Mouse (Mus musculus): Measurements from ENCODE around the gene Ptpra. TPM values are rescaled to one million over a fixed set of nuclear protein-coding genes. Genes with fewer than 3 reads are reported as not detected.

Ptpra gene
- total RNA-seq (2021) = 100 to 1,000 TPM; 214 to 229 TPM
- long read RNA-seq, experiment 1, full-length matches to known transcripts = 120 of 296 reads
- long read RNA-seq, experiment 1, partial matches to known transcripts = 21 of 296 reads
- long read RNA-seq, experiment 1, other reads (novel, unspliced or antisense) = 155 of 296 reads
- long read RNA-seq, experiment 2, full-length matches to known transcripts = 70 of 195 reads
- long read RNA-seq, experiment 2, partial matches to known transcripts = 19 of 195 reads
- long read RNA-seq, experiment 2, other reads (novel, unspliced or antisense) = 106 of 195 reads

DNA sequence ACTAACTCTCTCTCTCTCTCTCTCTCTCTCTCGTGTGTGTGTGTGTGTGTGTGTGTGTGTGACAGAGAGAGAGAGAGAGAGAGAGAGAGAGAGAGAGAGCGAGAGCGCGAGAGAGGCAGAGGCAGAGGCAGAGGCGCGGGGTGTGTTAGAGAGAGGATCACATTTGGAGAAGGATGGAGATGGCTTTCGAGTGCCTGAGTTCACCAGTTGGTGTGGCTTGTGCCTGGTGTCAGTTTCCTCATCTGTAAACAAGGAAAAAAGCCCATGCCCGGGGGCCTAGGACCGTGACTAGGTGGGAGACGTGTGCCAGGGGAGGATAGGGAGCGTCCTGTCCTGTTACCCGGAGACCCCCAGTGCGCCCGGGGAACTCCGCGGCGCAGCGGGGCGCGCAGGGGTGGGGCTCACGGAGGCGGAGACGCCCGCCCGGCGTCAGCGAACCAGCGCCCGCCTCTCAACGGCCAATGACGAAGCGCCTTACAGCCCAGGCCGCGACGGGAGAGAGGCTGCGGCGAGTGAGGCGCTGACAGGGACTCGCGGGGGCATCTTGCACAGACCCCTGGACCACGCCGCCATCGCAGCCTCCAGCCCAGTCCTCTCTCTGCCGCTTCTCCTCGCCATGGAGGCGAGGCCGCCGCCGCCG is at the start of gene Ptpra:
Gene Ptpra (plus strand): TSS at position 485 of the 640 bp plus-strand sequence.
- DNase-seq (ENCODE audit: low spot score in 2 of 2) = peak; percentile 90 to 93

DNA sequence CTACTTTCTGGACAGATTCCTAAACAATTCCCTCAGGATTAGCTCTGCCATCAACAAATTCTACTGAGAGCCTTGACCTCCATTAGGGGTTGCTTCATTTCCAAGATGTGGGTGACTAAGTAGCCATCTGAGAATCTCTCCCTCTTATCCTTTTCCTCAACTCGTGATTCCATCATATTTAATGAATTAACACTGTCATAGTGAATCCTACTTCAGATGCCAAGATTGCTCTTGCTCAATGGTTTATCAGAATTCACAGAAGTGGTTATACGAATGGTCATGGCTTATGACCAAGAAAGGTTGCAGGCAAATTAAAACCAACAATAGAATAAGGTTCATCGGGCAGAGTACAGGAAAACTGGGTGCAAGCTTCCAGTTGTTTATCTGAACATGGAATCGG is 48.2 kb upstream of the Ptpra start:
- DNase-seq (ENCODE audit: low spot score in 2 of 2) = no peak

GRCm38 (mm10) chr2:130404939-130405338 is 45.1 kb upstream of the Ptpra start, which contains the start of the genes Gm28372 and 1700020A23Rik:
Gene Gm28372 (plus strand): TSS chr2:130405239.
Gene 1700020A23Rik (plus strand): TSS chr2:130405259.
- no peak for DNase-seq (ENCODE audit: low spot score in 2 of 2)

DNA sequence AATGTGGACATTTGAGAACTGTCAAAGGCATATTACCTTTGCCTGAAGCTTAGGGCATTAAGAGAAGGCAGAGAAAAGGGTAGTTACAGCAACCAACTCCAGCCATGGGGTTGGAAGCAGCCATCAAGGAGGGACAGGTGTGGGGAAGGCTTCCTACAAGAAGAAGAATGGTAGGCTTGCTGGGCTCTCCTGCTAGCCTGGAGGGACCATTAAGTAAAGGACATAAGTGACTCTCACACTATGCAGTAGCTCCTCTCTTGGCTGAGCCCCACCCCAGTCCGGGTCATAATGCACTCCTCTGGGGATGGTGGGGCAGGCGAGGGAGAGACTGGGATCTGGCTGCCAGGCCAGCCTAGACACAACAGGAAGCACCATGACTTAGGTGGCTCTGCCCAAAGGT is 43.9 kb upstream of the Ptpra start, which contains the start of gene Tmem239:
Gene Tmem239 (plus strand): TSS at position 301 of the 400 bp plus-strand sequence.
- no peak for DNase-seq (ENCODE audit: low spot score in 2 of 2)

- DNase-seq (ENCODE audit: low spot score in 2 of 2) = no peak
Measured at GRCm38 (mm10) chr2:130408194-130408593, 41.9 kb upstream of the Ptpra start.

GRCm38 (mm10) chr2:130411558-130412495 is 38.3 kb upstream of the Ptpra start:
- DNase-seq (ENCODE audit: low spot score in 2 of 2) = peak; percentile 81 to 86

DNA sequence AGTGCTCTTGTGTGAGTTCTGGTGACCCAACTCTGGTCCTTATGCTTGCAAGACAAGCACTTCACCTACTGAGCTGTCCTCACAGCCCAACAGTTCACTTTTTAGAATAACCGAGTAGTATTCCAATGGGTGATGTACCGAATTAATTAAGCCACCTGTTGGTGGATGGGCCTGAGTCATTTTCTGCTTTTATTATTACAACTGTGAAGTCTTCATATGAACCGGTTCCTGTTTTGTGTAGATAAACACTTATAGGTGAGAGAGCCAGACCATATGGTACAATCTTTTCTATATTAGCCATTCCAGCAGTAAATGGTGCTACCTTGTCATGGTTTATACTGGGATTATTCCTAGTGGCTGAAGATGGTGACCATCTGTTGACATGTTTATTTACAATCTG is 37.3 kb upstream of the Ptpra start:
- no peak for DNase-seq (ENCODE audit: low spot score in 2 of 2)

DNA sequence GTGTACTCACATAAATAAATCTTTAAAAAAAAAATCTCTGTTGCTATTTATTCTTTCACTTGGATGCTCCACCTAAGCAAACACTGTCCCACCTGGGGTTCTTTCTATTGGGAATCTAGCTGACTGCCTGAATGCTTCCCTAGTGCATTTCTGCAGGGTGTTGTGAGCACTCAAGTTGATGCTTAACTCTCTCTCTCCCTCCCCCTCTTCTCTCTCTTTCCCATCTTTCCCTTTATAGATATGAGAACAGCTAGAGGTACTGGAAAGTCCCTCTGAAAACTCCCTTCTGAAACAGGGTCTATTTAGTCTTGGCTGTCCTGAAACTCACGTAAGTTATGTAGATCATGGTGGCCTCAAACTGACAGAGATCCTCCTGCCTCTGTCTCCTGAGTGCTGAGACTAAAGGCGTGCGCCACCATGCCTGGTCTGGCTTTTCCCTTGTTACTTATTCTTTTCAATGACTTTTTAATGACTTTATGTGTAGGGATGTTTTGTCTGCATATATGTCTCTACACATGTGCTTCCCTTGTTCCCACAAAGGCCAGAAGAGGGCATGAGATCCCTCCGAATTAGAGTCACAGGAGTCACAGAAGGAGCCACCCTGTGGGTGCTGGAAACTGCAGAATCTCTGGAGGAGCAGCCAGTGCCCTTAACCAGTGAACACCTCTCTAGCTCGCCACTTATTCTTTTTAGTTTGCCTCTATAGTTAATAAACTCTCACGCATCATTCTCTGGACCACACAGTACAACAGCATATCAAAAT is 35.8 kb upstream of the Ptpra start:
- no peak for DNase-seq (ENCODE audit: low spot score in 2 of 2)

GRCm38 (mm10) chr2:130421781-130422620 is 28.1 kb upstream of the Ptpra start:
- no peak for DNase-seq (ENCODE audit: low spot score in 2 of 2)

GRCm38 (mm10) chr2:130423397-130424125 is 26.5 kb upstream of the Ptpra start:
- peak; percentile 73 to 81 for DNase-seq (ENCODE audit: low spot score in 2 of 2)

DNA sequence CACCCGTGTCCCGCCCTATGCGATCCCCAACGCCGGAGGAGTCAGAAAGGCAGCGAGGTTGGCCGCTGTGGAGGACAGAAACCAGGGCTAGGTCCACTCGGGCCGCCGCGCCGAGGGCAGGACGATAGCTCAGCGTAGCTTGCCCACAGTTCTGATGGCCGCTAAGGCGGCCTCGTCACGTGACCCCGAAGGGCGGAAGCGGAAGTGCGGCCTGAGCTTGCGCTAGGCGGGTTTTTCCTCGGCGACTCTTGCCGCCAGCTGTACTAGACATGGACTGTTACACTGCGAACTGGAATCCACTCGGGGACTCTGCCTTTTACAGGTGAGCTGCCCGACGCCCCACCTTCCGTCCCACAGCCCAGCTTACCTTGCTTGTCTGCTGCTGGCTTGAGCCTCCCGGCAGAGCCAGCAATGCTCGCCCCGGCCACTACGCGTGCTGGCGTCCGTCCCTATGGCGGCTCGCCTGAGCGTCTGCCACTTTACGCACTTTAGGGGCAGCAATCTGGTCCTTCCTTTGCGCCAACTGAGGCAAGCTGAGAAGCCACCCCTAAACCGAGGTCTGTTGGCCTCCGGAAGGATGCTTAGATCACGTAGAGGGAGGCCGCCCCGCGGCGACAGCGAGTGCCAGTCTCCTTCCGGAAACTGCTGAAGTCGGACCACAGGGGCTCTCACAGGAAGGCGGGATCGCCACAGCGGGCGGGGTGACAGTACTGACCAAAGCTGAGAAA is 25.8 kb upstream of the Ptpra start, which contains the start of the genes Vps16 and Pced1a:
Gene Vps16 (plus strand): TSS at position 214 of the 728 bp plus-strand sequence.
Gene Pced1a (minus strand): TSS at position 576 of the 728 bp plus-strand sequence.
- peak; percentile 90 to 95 for DNase-seq (ENCODE audit: low spot score in 2 of 2)

DNA sequence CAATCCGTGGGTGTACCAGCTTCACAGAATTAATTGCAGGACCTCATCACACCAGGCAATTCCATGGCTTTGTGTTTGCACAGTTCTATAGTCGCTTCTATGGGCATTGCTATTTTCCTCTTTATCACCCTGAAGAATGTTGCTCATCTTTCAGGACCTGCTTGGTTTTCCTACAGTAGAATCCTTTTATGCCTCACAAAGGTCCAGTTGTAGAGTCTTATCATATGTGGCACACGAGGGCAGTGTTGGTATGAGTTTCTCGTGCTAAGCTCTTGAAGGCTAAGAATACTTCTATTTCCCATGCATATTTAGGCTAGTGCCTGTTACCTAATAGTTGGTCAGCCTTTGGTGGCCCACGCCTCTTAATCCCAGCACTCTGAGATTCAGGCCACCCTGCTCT is 25.0 kb upstream of the Ptpra start:
- DNase-seq (ENCODE audit: low spot score in 2 of 2) = no peak

DNA sequence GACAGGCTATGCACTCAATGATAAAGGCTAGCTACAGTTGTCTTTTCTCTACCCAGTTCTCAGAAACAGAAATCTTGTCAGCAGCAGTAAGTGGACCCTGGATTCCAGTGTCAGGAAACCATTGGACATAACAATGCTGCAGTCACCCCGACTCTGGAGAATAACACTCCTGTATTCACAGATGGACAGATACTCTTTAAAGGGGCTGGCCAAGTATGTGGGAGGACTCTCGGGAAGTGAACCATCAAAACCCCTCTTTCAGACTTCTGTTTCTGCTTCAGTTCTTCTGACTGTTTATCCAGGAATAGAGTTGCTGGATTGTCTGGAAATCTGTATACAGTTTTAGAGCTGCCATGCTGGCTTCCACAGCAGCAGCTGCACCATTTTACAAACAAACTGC is 20.2 kb upstream of the Ptpra start:
- DNase-seq (ENCODE audit: low spot score in 2 of 2) = no peak

GRCm38 (mm10) chr2:130430484-130430883 is 19.6 kb upstream of the Ptpra start:
- no peak for DNase-seq (ENCODE audit: low spot score in 2 of 2)

GRCm38 (mm10) chr2:130432157-130432556 is 17.9 kb upstream of the Ptpra start:
- no peak for DNase-seq (ENCODE audit: low spot score in 2 of 2)

DNA sequence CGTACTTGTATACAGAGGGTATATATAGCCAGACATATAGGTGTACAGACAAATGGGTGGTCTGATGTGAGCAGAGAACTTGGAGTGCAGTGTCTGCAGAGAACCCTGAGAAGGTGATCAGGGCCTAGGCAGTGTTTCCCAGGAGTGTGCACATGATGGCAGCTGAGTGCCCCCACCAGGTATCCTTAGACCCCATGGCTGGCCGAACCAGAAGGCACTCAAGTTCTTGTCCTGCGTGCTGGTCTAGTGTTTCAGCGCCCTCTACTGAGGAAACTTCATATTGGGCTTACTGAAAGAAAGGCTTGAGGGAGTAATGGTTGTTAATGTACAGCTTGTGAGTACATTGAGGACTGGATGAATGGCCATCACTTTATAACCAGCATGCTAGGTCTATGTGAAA is 16.9 kb upstream of the Ptpra start:
- peak; percentile 44 to 66 for DNase-seq (ENCODE audit: low spot score in 2 of 2)

GRCm38 (mm10) chr2:130436769-130437168 is 13.3 kb upstream of the Ptpra start:
- DNase-seq (ENCODE audit: low spot score in 2 of 2) = no peak

- DNase-seq (ENCODE audit: low spot score in 2 of 2) = no peak
Measured at GRCm38 (mm10) chr2:130438861-130439260, 11.2 kb upstream of the Ptpra start.
